Mouse (Mus musculus) hindbrain, embryonic 13.5 days (tissue): ENCODE measurements around the gene Mettl8. TPM values are rescaled to one million over a fixed set of nuclear protein-coding genes. Genes with fewer than 3 reads are reported as not detected.

Experiments
- polyA plus RNA-seq: library from polyadenylated mRNA; unstranded; fragments of >200 nt; fragmentation: Nextera tagmentation; extraction: Ambion mirVana; gene quantifications from 2 replicates; pipeline ENCODE4 v1.2.1, GENCODE M21; 2015

Mettl8 gene
- polyA plus RNA-seq, 1 experiment from 2014 or later, result 16.4 TPM

Other genes with a start within 250 kb of the Mettl8 start
- 22.2 and 23.8 TPM in 2 replicates for gene Tlk1, start 229.9 kb downstream of the Mettl8 start, polyA plus RNA-seq
- 34.0 and 35.8 TPM in 2 replicates for gene Dcaf17, start 255 bp downstream of the Mettl8 start, polyA plus RNA-seq
- gene Cybrd1, start 62.3 kb upstream of the Mettl8 start, polyA plus RNA-seq, result 3.5 and 3.6 TPM in 2 replicates
- gene Dync1i2, start 156.1 kb upstream of the Mettl8 start, polyA plus RNA-seq, result 209 and 211 TPM in 2 replicates